Mouse (Mus musculus) mature B cell (primary cell): Measurements from ENCODE around the gene Ceacam19.
"Not testable (repeated sequence)": the region's sequence is repeated elsewhere in the genome, so short reads cannot be mapped to it uniquely, and the experiment has no call there.

ENCODE experiments used
- in situ Hi-C: fragments of 300-500 bp; cut with MboI; formaldehyde crosslinking; loops from 2 replicates; pipeline ENCODE4 v1.14.3; 2019

The Ceacam19 gene

GRCm38 (mm10) chr7:19887849-19888248, at the start of gene Ceacam19:
Gene Ceacam19 (minus strand): TSS chr7:19887965.
- in situ Hi-C loops: no loop called here

DNA sequence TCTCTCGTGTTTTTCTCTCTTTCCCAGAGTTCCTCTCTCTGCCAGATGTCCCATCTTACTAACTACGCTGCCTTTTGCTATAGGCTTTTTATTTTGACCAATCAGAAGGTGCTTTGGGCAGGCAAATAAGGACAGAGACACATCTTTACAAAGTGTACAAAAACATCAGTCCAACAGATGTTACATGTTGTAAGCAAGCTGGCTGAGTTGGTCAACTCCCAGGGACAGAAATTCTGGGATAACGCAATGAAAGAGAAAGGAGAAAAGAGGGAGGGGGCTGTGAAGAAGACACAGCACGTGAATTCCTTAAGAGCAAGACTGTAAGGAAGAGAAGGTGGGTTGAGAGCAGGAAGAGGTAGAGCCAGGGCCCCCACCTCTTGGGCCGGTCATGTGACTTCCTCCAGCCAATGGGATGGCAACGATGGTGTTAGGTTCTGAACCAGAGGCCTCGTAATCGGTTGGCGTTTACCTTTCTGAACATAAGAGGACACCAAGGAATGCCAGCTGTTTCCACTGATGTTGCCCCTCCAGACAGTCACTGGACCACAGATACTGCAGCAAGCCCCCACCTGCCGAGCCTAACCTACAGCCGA, 49.6 kb upstream of the Ceacam19 start:
- in situ Hi-C loops: no loop called here

DNA sequence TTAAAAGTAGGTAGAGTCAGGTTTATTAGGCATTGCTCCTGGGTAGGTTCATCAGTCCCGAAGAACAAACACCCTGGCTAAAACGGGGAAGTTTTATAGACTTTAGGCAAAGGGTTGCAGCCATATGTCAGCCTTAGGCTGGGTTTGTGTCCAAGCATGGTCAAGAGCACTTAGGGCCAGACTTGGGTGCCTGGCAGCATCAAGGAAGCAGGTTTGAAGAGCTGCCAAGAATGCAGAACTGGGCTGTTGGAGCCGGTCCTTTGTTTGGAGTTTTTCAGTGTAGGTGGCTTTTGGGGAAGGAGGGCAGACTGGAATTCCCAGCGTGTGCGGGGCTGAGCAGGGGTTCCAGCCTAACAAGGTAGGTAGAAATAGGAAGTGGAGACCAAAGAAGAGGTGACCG, 48.2 kb upstream of the Ceacam19 start:
- in situ Hi-C loops: no loop called here

DNA sequence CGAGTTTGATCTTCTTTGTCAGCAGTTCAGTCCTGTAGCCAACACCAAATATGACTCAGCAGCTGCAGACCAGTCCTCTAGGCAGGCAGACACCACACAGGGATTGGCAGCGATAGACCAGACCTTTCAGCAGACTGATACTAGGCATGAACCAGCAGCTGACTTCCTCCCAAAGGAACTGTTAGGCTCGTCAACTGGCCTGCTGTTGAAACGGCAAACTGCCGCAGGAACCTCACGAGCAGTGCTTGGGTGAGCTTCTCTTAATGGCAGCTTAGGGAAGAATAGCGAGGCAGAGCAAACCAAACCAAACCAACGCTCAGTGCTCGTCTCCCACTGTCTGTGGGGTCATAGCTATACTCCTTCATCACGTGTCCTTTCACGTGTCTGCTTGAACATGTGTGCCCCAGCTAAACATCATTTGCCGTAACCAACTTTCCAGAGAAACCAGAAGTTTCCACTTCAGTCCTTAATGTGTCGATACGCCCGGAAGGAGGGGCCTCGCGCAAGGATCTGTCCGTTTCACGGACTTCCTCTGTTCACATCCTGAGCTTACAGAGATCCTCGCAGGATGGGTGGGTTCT, 47.5 kb upstream of the Ceacam19 start:
- in situ Hi-C loops: no loop called here

GRCm38 (mm10) chr7:19932877-19933809, 45.4 kb upstream of the Ceacam19 start:
- in situ Hi-C loops: no loop called here

- in situ Hi-C loops: no loop called here
Observed at GRCm38 (mm10) chr7:19932133-19932876, 44.5 kb upstream of the Ceacam19 start.

DNA sequence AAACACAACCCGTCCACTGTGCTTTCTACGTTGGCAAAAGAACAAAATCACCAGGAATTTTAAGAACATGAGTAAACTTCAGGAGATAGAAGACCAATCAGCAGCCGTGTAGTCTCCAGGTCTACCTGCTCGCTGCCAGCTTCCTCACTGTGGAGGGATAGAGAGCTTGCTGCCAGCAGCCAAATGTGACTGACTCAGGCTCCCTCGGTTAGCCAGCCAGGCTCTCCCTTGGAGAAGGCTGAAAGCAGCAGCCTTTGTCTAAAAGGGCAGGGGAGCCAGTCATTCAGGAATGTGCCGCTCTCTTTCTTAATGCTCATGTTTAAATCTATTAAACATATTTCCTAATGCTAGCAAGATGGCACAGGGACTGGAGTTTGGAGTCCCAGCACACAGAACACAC, 42.7 kb upstream of the Ceacam19 start:
- in situ Hi-C loops: not testable (repeated sequence)

DNA sequence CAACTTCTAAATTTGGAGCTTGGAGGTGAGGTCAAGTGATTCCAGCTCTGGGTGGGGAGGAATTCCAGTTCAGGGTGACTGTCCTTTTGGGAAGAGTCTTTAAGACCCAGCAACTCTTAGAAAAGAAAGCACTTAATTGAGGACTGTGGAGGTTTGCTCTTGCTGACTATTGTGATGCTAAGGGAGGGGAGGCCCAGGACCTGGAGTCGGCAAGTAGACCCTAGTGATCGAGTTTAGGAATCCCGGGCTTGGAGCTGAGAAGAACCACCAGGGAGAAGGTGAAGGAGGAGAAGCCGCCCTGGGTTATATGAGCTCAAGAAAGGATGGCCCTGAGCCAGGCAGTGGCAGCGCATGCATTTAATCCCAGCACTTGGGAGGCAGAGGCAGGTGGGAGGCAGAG, 40.7 kb upstream of the Ceacam19 start:
- in situ Hi-C loops: no loop called here

DNA sequence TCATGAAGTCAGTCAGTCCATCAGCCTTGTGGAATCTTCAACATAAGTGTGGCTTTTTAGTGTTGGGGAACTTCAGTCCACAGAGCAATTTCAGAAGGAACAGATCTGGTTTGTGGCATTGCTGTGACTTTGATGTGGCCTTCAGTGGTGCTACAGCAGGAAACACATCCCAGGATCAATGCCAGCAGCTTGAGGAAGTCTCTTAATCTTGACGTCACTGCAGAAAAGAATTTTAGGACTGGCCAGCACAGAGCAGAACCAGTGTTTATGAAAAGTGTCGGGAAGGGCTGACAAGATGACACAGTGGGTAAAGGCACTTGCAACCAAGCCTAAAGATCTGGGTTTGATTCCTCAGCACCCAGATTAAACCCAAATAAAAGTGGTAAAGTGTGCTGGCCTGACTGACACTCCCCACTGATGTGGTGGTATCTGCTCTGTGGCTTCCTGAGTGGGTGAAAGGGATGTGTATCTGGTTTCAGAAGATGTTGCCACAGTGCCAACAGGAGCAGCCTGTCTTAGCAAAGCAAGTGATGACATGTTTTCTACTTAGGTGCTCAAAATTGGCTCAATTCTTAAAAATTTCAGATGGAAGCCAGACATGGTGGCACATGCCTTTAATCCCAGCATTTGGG, 39.2 kb upstream of the Ceacam19 start:
- in situ Hi-C loops: no loop called here

- in situ Hi-C loops: no loop called here
Observed at GRCm38 (mm10) chr7:19925376-19925775, 37.6 kb upstream of the Ceacam19 start.

GRCm38 (mm10) chr7:19923797-19924196, 36.0 kb upstream of the Ceacam19 start:
- in situ Hi-C loops: no loop called here

GRCm38 (mm10) chr7:19923354-19923753, 35.6 kb upstream of the Ceacam19 start:
- in situ Hi-C loops: no loop called here

GRCm38 (mm10) chr7:19920506-19921261, 32.9 kb upstream of the Ceacam19 start, which contains the start of gene Pvr:
Gene Pvr (minus strand): TSS chr7:19921160.
- in situ Hi-C loops: no loop called here

DNA sequence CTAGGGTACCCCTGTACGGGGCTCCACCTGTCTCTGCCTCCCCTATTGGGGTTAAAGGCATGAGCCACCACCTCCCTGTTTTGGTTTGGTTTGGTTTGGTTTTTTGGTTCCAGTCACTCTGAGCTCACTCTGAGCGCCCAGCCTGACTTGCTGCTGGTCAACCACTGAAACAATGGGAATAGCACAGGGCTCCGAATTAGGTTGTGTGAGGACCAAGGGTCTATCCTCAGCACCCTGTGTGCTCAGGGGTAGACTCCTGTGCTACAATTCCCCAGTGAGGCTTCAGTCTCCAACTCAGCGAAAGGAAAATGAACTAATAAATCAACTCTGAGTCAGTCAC, 32.4 kb upstream of the Ceacam19 start:
- in situ Hi-C loops: no loop called here

- in situ Hi-C loops: loop anchor here (5.0 kb wide), 1 partner anchor 48 kb away; no protein-coding TSS in a partner anchor
Observed at GRCm38 (mm10) chr7:19914558-19914957, 26.8 kb upstream of the Ceacam19 start.

- in situ Hi-C loops: loop anchor here (5.0 kb wide), 1 partner anchor 50 kb away; no protein-coding TSS in a partner anchor
Observed at GRCm38 (mm10) chr7:19911695-19912524, 24.1 kb upstream of the Ceacam19 start.

DNA sequence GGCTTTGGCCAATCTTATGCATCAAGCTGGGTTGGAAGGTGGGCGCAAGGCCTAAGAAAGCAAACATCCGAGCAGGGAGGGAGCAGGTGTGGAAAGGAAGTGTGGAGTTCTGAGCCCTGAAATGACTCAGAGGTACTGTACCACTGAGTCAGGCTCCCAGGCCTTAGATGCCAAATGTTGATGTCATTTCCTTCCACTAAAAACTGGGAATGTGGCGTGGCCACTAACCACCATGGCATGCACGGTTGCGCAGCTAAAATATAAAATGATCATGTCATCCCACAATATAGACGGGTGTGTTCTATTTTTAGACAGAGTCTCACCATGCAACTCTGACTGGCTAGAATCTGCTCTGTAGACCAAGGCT, 23.5 kb upstream of the Ceacam19 start:
- in situ Hi-C loops: loop anchor here (5.0 kb wide), 1 partner anchor 51 kb away; no protein-coding TSS in a partner anchor

GRCm38 (mm10) chr7:19910421-19911291, 22.9 kb upstream of the Ceacam19 start:
- in situ Hi-C loops: loop anchor here (5.0 kb wide), 1 partner anchor 52 kb away; no protein-coding TSS in a partner anchor

GRCm38 (mm10) chr7:19889881-19890280, 2.1 kb upstream of the Ceacam19 start:
- in situ Hi-C loops: no loop called here
